Mouse (Mus musculus): ENCODE measurements around the gene Cym. TPM values are rescaled to one million over a fixed set of nuclear protein-coding genes. Genes with fewer than 3 reads are reported as not detected.

Gene Cym
- polyA plus RNA-seq, 1 experiment, result not detected

GRCm38 (mm10) chr3:107253925-107254324 is 32.4 kb upstream of the Cym start:
- H3K27me3 ChIP-seq (ENCODE audit: control insufficient read depth, insufficient read depth, low read length), result no peaks in the 10 kb centered on the region
- H3K36me3 ChIP-seq (ENCODE audit: control insufficient read depth, insufficient read depth, low read length), result no peaks in the 10 kb centered on the region
- no peak overlapping the region for H3K27ac ChIP-seq (ENCODE audit: control insufficient read depth, insufficient read depth, low read depth, low read length)
- no peak overlapping the region for H3K4me3 ChIP-seq (ENCODE audit: control insufficient read depth, low read depth, low read length)
- H3K4me1 ChIP-seq (ENCODE audit: control insufficient read depth, insufficient read depth, low read length), result no peaks in the 10 kb centered on the region
- TF ChIP-seq CTCF (IDR thresholded peaks at IDR 0.05; ENCODE audit: control insufficient read depth, insufficient read depth, insufficient replicate concordance, low read depth, low read length), result no peak
- TF ChIP-seq POLR2A (IDR thresholded peaks at IDR 0.05; ENCODE audit: control insufficient read depth, low read depth, low read length), result no peak

GRCm38 (mm10) chr3:107252035-107252434 is 30.5 kb upstream of the Cym start:
- H3K36me3 ChIP-seq (ENCODE audit: control insufficient read depth, insufficient read depth, low read length), result no peaks in the 10 kb centered on the region
- no peaks in the 10 kb centered on the region for H3K4me1 ChIP-seq (ENCODE audit: control insufficient read depth, insufficient read depth, low read length)
- H3K27me3 ChIP-seq (ENCODE audit: control insufficient read depth, insufficient read depth, low read length), result no peaks in the 10 kb centered on the region
- H3K27ac ChIP-seq (ENCODE audit: control insufficient read depth, insufficient read depth, low read depth, low read length), result no peak overlapping the region
- no peak overlapping the region for H3K4me3 ChIP-seq (ENCODE audit: control insufficient read depth, low read depth, low read length)
- TF ChIP-seq POLR2A (IDR thresholded peaks at IDR 0.05; ENCODE audit: control insufficient read depth, low read depth, low read length) (no peak), CTCF (IDR thresholded peaks at IDR 0.05; ENCODE audit: control insufficient read depth, insufficient read depth, insufficient replicate concordance, low read depth, low read length) (no peak)

GRCm38 (mm10) chr3:107250320-107250719 is 28.8 kb upstream of the Cym start:
- Histone ChIP-seq H3K36me3 (ENCODE audit: control insufficient read depth, insufficient read depth, low read length) (no peaks in the 10 kb centered on the region), H3K27ac (ENCODE audit: control insufficient read depth, insufficient read depth, low read depth, low read length) (no peak overlapping the region), H3K4me1 (ENCODE audit: control insufficient read depth, insufficient read depth, low read length) (no peaks in the 10 kb centered on the region), H3K4me3 (ENCODE audit: control insufficient read depth, low read depth, low read length) (no peak overlapping the region), H3K27me3 (ENCODE audit: control insufficient read depth, insufficient read depth, low read length) (no peaks in the 10 kb centered on the region)
- TF ChIP-seq CTCF (IDR thresholded peaks at IDR 0.05; ENCODE audit: control insufficient read depth, insufficient read depth, insufficient replicate concordance, low read depth, low read length), result no peak
- no peak for TF ChIP-seq POLR2A (IDR thresholded peaks at IDR 0.05; ENCODE audit: control insufficient read depth, low read depth, low read length)

- H3K4me3 ChIP-seq (ENCODE audit: control insufficient read depth, low read depth, low read length), result no peak overlapping the region
- H3K27me3 ChIP-seq (ENCODE audit: control insufficient read depth, insufficient read depth, low read length), result no peaks in the 10 kb centered on the region
- TF ChIP-seq POLR2A (IDR thresholded peaks at IDR 0.05; ENCODE audit: control insufficient read depth, low read depth, low read length), result no peak
- no peak for TF ChIP-seq CTCF (IDR thresholded peaks at IDR 0.05; ENCODE audit: control insufficient read depth, insufficient read depth, insufficient replicate concordance, low read depth, low read length)
- H3K4me1 ChIP-seq (ENCODE audit: control insufficient read depth, insufficient read depth, low read length), result no peaks in the 10 kb centered on the region
- no peak overlapping the region for H3K27ac ChIP-seq (ENCODE audit: control insufficient read depth, insufficient read depth, low read depth, low read length)
- H3K36me3 ChIP-seq (ENCODE audit: control insufficient read depth, insufficient read depth, low read length), result no peaks in the 10 kb centered on the region
These were observed 27.5 kb upstream of the Cym start for GRCm38 (mm10) chr3:107249042-107249441.

- Histone ChIP-seq H3K27ac (ENCODE audit: control insufficient read depth, insufficient read depth, low read depth, low read length) (no peak overlapping the region), H3K36me3 (ENCODE audit: control insufficient read depth, insufficient read depth, low read length) (no peaks in the 10 kb centered on the region), H3K4me3 (ENCODE audit: control insufficient read depth, low read depth, low read length) (no peak overlapping the region), H3K4me1 (ENCODE audit: control insufficient read depth, insufficient read depth, low read length) (no peaks in the 10 kb centered on the region), H3K27me3 (ENCODE audit: control insufficient read depth, insufficient read depth, low read length) (no peaks in the 10 kb centered on the region)
- TF ChIP-seq POLR2A (IDR thresholded peaks at IDR 0.05; ENCODE audit: control insufficient read depth, low read depth, low read length) (no peak), CTCF (IDR thresholded peaks at IDR 0.05; ENCODE audit: control insufficient read depth, insufficient read depth, insufficient replicate concordance, low read depth, low read length) (no peak)
These were observed 25.3 kb upstream of the Cym start for GRCm38 (mm10) chr3:107246876-107247275.

GRCm38 (mm10) chr3:107241389-107242094 is 20.0 kb upstream of the Cym start:
- H3K27ac ChIP-seq (ENCODE audit: control insufficient read depth, insufficient read depth, low read depth, low read length), result no peak overlapping the region
- H3K4me3 ChIP-seq (ENCODE audit: control insufficient read depth, low read depth, low read length), result no peak overlapping the region
- no peaks in the 10 kb centered on the region for H3K4me1 ChIP-seq (ENCODE audit: control insufficient read depth, insufficient read depth, low read length)
- no peak for TF ChIP-seq POLR2A (IDR thresholded peaks at IDR 0.05; ENCODE audit: control insufficient read depth, low read depth, low read length)
- TF ChIP-seq CTCF (IDR thresholded peaks at IDR 0.05; ENCODE audit: control insufficient read depth, insufficient read depth, insufficient replicate concordance, low read depth, low read length), result no peak
- H3K27me3 ChIP-seq (ENCODE audit: control insufficient read depth, insufficient read depth, low read length), result no peaks in the 10 kb centered on the region
- no peaks in the 10 kb centered on the region for H3K36me3 ChIP-seq (ENCODE audit: control insufficient read depth, insufficient read depth, low read length)

- no peak for TF ChIP-seq POLR2A (IDR thresholded peaks at IDR 0.05; ENCODE audit: control insufficient read depth, low read depth, low read length)
- TF ChIP-seq CTCF (IDR thresholded peaks at IDR 0.05; ENCODE audit: control insufficient read depth, insufficient read depth, insufficient replicate concordance, low read depth, low read length), result no peak
- Histone ChIP-seq H3K36me3 (ENCODE audit: control insufficient read depth, insufficient read depth, low read length) (no peaks in the 10 kb centered on the region), H3K4me3 (ENCODE audit: control insufficient read depth, low read depth, low read length) (no peak within 1 kb of the TSS), H3K27ac (ENCODE audit: control insufficient read depth, insufficient read depth, low read depth, low read length) (no peak within 1 kb of the TSS), H3K4me1 (ENCODE audit: control insufficient read depth, insufficient read depth, low read length) (no peaks in the 10 kb centered on the region), H3K27me3 (ENCODE audit: control insufficient read depth, insufficient read depth, low read length) (no peaks in the 10 kb centered on the region)
These were observed 18.1 kb upstream of the Cym start, which contains the start of gene Prok1 for GRCm38 (mm10) chr3:107239607-107240006. Gene Prok1 (minus strand): TSS chr3:107239707.
